Mouse (Mus musculus): ENCODE data around the gene Rap1gap. TPM values are rescaled to one million over a fixed set of nuclear protein-coding genes. Genes with fewer than 3 reads are reported as not detected.

Gene Rap1gap
- polyA plus RNA-seq, 2 experiments from 2014 or later: 0.53 TPM; not detected in 1

DNA sequence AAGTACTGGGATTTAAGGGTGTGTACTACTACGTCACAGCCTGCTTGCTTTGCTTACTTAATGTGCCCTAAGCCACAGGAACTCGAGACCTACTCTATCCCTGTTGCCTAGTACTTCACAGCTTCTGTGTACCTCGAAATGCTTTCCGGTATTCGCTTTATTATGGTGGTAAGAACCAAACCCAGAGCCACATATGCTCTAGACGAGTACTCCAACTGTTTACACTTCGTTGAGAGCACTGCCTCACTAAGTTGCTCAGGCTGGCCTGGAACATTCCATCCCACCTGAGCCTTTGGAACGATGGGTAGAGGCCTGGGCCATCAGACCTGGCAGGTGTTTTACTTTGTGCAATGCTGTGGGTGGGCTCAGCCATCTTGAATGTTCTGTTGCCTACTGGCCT lies 30.8 kb downstream of the Rap1gap start:
- ATAC-seq: no peak

- no peak for ATAC-seq
Observed at GRCm38 (mm10) chr4:137695900-137696299, 31.4 kb downstream of the Rap1gap start.

DNA sequence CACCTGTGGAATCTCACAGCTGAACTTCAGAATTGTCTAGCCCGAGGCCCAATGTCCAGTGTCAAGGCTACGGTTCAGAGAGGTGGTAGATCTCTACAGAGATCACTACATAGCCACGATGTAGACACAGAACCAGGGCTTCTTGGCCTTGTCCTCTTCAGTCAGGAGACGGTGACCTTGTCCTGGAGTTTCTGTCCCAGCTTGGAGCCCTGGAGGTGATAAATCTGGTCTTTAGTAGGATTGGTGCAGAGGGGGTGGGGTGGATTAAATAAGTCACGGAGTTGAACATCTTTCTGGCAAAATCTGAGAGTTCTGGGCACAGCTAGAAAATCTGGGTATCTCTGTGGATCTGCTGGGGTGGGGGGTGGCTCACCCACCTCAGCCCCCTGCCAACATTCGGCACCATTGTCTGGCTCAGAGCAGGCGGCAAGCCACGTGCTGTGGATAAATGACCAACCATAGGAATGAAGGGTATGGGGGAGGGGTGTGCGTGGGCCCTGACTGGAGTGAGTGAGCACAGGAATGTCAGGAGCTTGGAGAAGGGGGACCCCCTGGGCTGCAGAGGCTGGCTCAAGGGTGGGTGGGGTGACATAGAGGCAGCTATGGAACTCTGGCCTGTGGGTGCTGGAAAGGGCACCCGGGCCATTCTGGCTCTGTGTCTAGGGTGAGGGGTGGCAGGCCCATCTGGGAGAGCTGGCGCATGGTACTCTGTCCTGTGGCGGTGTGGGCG lies 32.8 kb downstream of the Rap1gap start:
- no peak for ATAC-seq

GRCm38 (mm10) chr4:137698076-137698985 lies 33.8 kb downstream of the Rap1gap start:
- no peak for ATAC-seq

DNA sequence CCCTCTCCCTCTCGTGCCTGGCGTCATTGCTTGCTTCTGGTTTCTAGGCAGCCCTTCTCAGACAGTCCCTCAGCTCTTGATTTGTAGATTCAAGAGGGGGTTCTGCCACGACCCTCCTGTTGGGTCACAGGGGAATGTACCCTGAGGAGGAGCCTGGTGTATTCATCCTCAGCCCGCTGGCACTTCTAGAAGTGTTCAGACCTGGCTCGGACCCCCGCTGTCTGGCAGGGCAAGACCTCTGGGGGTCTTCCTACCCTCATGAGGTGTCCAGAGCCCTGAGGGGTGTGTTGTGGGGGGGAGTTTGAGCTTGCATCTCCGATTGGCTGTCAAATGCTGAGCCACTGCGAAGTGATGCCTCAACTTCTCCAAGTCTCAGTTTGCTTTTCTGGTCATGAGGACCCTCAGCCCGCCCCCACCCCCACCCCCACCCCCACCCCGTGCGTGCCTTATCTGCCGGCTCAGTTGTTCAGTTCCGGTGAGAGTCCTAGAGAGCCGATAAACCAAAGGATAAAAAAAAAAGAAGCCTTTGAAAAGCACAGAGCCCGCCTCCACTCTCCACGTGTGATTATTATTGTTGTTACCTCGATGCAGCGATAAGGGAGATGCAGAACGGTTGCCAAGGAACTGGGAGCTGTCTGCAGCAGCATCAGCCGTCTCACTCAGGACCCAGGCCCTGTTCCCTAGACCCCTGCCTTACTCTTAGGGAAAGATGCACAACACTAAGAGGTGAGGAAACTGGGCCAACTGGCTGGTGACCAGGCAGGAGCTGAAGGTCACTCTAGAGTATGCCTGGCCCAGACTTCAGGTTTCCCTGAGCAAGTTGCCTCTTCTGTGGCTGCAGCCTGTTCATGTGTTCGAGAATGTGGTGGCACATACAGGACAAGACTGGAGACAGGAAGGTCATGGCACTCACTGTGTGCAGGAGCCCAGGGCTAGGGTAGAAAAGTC lies 35.0 kb downstream of the Rap1gap start:
- ATAC-seq: no peak

DNA sequence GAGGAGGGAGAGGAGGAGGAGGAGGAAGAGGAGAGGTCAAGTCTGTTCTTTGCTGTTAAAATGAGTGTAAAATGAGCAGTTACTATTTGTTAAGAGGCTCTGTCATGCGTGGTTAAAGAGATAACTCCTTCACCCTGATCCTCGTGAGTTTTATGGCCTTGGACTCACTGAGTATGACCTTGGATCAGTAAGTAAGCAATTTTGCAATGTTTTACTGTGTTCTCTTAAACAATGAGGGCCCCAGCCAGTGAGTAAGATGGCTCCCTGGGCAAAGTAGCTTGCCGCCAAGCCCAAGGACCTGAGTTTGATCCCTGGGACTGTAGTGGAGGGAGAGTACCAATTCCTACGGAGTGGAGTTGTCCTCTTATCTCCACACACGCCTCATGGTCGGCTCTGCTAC lies 36.4 kb downstream of the Rap1gap start:
- no peak for ATAC-seq

DNA sequence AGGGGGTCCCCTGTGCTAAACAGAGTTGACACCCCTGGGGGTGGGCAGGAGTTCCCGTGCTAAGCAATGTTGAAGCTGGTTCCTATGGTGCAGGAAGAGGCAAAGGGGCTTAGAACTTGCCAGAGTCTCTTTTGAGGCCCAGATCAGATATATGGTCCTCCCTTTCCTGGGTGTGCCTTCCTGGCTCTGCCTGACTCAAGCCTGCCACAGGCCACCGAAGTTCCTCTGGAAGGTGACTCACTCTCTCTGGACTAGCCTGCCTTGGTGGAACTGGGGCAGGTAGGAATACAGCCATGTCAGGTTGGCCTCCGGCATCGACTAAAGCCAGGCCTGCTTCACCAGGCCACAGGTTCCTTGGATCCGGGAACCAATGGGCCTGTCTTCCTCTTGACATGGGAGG lies 38.6 kb downstream of the Rap1gap start:
- ATAC-seq: no peak

- no peak for ATAC-seq
Observed at GRCm38 (mm10) chr4:137704561-137704960, 40.0 kb downstream of the Rap1gap start.

GRCm38 (mm10) chr4:137705379-137705778 lies 40.9 kb downstream of the Rap1gap start:
- no peak for ATAC-seq

DNA sequence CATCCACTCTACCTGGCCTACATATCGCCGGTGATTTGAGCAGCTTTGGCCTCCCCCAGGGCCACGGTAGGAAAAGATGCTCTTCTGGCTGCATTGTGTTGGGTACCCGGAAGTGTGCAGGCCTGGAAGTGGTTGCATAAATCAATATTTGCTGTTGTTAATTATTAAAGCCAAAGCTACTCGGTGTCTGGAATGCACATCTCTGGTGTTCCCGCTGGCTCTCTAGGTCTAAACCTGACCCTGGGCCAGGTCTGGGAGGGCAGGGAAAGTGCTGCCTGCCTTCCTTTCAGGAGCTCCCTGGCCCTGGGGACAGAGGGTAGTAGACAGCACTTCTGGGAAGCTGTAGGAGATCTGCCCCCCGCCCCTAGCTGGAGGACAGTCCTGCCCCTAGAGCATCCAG lies 42.0 kb downstream of the Rap1gap start:
- ATAC-seq: no peak

DNA sequence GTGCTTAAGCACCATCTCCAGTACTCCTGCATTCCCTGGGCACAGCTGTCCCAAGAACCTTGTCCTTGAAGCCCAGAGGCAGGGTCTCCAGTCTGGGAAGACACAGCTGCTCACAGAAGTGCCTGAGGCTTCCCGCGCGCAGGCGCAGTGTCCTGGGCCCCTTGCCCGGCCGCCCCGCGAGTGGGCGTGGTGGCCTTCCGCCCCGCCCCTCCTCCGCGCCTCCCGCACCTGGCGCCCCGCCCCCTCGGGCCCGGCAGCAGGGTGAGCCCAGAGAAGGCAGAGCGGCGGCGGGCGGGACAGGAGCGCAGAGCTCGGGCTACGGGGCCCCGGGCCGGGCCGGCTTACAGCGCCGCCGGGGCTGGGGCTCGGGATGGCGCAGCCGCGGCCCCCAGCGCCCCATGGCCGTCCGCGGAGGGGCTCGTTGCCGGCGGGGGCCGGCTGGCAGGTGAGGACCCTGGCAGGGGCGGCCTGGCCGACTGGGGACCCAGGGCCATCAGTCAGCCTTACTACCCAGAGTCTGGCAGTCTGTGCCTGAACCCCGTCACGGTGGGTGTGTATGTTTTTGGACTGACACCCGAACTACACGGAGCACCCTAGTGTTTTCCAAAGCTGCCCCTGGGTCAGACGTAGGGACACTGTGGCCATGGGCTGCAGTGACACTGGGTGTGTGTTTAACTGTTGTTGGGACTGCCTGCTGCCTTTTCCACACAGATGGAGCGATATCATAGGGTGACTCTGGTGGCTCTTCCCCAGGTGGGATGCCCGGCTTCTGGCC lies 42.9 kb downstream of the Rap1gap start:
- no peak for ATAC-seq

DNA sequence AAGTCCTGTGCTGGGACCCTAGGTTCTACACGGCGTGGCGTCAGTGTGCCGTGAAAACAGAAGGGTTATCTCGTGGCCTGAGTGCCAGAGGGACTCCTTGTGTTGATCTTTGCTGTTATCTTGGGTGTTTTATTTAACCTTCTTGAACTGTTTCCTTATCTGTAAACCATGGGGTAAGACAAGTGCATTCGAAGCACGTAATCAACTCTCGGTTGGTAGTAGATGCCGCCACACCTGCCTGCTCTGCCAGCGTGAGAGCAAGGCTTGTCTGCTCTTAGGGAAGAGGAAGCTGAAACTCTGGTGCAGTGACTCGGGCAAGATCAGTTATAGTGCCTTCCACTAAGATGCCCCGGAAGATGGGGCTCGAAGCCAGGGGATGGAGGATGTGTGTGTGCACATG lies 48.4 kb downstream of the Rap1gap start:
- ATAC-seq: no peak

DNA sequence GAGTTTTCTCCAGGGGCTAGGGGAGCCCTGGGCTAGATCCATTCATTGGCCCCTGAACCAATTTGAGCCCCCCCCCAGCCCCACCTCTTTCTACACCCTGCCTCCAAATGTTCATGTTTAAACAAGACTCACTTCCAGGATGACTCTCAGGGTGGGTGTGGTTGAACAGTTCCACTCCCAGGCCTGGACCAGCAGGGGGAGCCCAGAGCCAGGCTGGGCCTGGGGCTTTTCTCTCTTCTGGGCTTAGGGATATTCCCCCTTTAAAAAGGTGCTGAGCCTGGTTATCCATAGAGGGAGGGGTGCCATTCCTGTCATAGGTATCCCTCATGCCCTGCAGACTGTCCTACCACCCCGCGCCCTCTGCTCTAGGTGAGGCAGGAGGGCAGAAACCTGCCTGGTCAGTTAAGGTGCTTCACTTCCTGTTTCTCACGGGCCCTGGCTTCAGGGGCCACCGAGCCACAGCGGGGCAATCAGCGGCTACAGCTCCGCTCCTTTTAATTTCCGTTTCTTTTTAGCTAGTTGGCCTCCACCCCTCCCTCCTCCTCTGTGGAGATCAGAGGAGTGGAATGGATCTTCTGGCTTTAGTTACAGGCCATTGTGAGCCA lies 49.6 kb downstream of the Rap1gap start:
- no peak for ATAC-seq

DNA sequence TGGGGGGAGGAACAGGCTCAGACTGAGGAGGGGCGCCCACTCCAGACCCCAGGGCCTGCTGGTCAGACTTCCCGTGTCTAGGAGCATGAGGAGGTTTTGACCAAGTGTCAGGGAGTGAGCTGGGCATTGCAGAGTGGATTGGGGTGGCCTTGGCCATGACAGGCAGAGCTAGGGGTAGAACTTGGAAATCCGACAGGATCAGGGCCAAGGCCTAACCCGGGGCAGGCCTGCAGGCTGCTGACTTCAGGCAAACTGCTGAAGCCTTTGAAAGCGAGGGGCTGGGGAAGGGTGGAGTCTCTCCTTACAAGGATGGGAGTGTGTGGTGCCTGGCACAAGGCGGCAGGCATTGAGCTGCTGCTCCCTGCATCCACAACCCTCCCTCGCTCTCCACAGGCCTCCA lies 52.5 kb downstream of the Rap1gap start:
- ATAC-seq: no peak

DNA sequence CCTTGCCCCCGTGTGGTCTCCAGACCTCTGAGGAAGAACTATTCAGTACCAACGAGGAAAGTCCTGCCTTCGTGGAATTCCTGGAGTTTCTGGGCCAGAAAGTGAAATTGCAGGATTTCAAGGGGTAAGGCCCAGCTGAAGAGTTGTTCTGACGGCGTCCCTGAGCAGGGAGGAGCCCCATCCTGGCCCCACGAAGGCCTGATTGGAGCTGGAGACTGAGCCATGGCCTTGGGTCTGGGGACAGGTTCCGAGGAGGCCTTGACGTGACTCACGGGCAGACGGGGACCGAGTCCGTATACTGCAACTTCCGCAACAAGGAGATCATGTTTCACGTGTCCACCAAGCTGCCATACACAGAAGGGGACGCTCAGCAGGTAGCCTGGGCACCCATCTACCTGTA lies 53.1 kb downstream of the Rap1gap start:
- ATAC-seq: no peak

DNA sequence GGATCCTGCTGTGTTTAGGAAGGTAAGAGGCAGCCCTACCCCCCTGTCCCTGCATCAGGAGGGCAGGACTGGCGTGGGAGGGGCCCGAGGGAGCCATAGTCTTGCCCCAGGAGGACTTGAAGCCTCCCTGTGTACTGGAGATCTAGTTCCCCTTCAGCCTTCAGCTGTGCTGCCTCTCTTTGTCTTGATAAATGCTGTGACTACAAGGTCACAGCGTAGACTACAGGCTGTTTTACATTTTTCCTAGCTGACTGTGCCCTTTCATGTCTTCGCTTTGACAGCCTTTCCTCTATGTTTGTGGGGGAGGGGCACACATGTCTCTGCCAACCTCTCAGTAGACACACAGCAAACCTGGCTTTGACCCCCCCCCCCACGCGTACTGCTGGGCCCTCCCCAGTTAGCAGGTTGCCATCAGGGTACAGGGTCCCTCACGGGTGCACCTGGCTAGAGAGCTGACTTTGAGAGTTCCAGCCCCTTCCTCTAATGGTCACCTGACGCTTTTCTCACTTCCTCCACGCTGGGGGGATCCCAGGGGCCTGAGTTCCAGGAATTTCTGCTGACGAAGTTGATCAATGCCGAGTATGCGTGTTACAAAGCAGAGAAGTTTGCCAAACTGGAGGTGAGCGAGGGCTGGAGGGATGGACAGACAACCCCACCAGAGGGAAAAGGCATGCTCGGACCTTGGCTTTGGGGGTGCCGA lies 55.0 kb downstream of the Rap1gap start:
- no peak for ATAC-seq

GRCm38 (mm10) chr4:137721563-137721962 lies 57.0 kb downstream of the Rap1gap start:
- no peak for ATAC-seq

DNA sequence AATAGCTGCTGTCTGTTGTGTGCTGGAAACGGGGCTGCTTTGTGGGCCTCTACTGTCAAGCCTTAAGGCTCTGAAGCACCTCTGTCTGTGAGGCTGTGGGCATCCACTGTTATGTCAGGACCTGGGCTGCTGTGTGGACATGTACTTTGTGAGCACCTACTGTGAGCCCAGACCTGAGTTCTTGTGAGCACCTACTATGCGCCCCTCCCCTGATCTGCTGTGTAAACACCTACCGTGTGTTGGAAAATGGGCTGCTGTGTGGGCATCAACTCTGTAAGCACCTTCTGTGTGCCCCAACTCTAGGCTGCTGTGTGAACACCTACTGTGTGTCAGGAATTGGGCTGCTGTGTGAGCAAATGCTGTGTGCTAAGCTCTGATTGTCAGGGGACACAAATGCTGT lies 57.7 kb downstream of the Rap1gap start:
- no peak for ATAC-seq

GRCm38 (mm10) chr4:137722692-137723427 lies 58.3 kb downstream of the Rap1gap start:
- ATAC-seq: peak; percentile 36

DNA sequence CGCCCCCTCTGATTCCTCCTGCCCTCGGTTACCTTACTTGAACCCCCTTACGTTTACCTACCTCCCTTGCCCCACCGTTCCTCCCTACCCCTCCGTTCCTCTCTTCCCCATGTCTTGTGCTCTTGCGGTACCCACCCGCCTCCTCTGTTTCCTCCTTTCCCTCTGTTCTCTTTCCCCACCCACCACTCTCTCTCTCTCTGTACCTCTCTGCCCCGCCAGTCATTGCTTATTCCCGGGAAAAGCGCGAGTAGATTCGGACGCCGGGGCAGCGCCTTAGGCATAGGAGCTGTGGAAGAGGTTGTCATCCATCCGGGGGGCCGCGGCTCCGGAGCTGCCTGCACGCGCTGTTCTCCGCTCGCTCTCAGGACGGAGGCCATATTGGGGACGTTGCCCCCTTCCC lies 59.0 kb downstream of the Rap1gap start:
- no peak for ATAC-seq

Data from activated CD4-positive, CD25-positive, alpha-beta regulatory T cell, adult 4 months (primary cell).